Mouse (Mus musculus): ENCODE results near the gene Ube2d3. TPM values are rescaled to one million over a fixed set of nuclear protein-coding genes. Genes with fewer than 3 reads are reported as not detected.
"Not testable (repeated sequence)": the region's sequence is repeated elsewhere in the genome, so short reads cannot be mapped to it uniquely, and the experiment has no call there.

The Ube2d3 gene
- total RNA-seq, 2 experiments from 2014 or later: 239 to 248 TPM

DNA sequence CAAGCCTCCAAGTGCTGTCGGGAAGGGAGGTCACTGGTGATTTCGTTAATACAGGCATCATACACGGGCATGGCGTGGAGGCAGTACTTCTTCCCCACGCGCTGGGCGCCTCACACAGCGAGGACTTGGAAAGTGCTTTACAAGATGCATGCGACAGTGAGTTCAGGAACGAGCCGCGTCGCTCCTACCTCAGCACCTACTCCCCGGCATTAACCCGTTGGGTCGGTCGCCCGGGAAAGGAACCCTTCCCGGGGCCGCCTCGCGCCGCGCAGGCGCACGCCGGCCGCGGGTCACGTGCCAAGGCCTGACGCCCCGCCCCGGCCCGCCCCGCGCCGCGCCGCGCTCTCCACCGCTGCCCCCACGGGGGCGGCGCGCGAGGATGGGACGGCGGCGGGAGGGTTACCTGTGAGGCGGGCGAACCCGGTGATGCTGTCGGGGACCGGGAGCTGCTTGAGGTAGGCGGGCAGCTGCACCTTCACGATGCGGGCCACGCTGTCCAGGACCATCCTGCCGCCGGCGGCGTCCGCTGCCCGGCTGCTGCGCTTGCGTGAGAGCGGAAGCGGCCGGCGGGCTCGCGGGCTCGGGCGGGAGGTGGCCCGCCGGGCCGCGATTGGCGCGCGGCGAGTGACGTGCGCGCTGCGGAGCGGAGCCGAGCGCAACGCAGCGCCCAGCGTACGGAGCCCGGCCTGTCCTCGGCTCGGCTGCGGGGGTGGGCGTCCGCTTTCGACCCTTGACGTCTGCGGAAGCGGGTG, 14.9 kb upstream of the Ube2d3 start:
- DNase-seq (ENCODE audit: low spot score in 2 of 2): peak; percentile 77 to 82
- intact Hi-C loops (cut with DNase I): loop anchor here (1.0 kb wide), 1 partner anchor 15 kb away; the partner anchor contains the start of gene Ube2d3

DNA sequence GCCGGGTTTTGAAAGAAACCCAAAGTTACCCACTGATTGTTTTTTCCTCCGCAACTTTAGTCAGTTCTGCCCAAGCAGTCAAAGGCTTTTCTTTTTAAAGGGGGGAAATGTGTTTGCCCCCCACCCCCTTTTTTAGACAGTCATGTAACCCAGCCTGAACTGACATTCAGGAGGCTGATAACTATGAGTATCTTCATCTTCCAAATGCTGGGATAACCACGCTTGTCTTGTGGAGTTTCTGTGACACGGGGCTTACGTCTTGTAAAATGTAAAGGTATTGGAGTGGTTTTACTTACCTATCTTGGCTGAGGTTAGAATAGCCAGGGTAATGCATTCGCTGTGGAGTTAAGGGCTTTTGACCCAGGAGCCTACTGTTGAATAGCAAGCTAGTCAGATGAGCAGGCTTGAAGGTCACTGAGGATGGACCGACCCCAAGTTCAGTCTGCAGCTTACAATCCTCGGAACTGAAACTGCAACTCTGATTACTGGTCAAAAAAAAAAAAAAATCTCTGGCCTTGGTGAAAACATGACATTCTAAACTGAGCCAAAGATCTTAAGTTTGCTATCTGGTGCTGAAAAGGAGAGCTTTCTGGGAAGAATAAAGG, 14.2 kb upstream of the Ube2d3 start, which contains the start of gene Cisd2:
Gene Cisd2, minus strand, starts transcription at position 318 of the 605 bp plus-strand sequence.
- intact Hi-C loops (cut with DNase I): loop anchor here (1.0 kb wide), 1 partner anchor 15 kb away; the partner anchor contains the start of gene Ube2d3
- no peak for DNase-seq (ENCODE audit: low spot score in 2 of 2)

GRCm38 (mm10) chr3:135436901-135437616, 890 bp upstream of the Ube2d3 start:
- intact Hi-C loops (cut with DNase I): loop anchor here (10.0 kb wide), 1 partner anchor 278 kb away; no protein-coding TSS in a partner anchor
- DNase-seq (ENCODE audit: low spot score in 2 of 2): no peak

DNA sequence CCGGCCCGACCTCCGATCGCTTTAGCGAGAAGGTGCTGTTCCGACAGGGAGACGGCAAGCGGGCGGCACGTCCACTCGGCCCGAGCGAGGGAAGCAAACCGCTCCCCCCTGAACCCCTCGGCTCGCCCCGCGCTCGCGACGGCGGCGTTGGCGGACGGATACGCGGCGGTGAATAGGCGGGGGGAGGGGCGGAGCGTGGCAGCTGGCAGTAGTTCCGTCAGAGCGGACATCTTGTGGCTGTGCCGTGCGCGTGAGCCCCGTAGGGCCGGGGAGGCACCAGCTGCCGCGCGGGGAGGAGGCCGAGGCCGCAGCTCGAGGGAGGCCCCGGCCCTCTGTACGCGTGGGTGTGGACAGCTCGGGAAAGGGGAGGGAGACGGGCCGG, 573 bp downstream of the Ube2d3 start:
- DNase-seq (ENCODE audit: low spot score in 2 of 2): peak; percentile 95 to 96
- intact Hi-C loops (cut with DNase I): loop anchor here (1.0 to 10.0 kb wide), 2 partner anchors 15 to 276 kb away; partner anchors contain the start of gene Cisd2

DNA sequence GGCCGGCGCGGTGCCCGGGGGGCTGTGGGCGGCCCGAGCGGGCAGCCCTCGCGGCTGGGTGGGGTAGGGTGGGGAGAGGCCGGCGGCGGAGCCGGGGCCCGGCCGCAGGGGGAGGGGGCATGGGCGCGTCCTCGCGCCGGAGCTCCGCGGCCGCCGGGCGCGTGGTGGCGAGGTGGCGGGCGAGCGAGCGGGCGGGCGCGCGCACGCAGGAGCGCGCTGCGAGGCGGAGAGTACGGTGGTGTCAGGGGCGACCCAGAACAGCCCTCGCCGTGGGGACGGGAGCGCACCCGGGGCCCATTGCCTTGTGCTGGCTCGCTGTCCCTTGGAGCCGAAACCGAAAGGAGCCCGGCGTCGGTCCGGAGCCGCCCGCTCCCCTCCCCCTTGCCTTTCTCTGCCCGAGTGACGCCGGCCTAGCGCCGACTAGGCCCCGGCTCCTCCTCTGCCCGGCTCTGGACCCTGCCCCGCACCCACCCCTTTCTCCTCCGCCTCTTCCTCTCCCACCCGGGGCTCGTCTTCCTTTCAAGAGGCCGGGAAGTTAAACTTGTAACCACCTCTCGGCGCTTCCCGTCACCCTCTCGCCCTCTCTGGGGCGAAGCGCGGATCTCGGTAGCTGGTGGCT, 1.1 kb downstream of the Ube2d3 start:
- DNase-seq (ENCODE audit: low spot score in 2 of 2): peak; percentile 69 to 75
- intact Hi-C loops (cut with DNase I): loop anchor here (1.0 to 10.0 kb wide), 2 partner anchors 16 to 276 kb away; partner anchors contain the start of gene Cisd2

GRCm38 (mm10) chr3:135439651-135440050, 1.7 kb downstream of the Ube2d3 start:
- intact Hi-C loops (cut with DNase I): loop anchor here (10.0 kb wide), 1 partner anchor 275 kb away; no protein-coding TSS in a partner anchor
- DNase-seq (ENCODE audit: low spot score in 2 of 2): no peak

GRCm38 (mm10) chr3:135440221-135440620, 2.3 kb downstream of the Ube2d3 start:
- peak; percentile 33 to 74 for DNase-seq (ENCODE audit: low spot score in 2 of 2)
- intact Hi-C loops (cut with DNase I): no loop called here

GRCm38 (mm10) chr3:135440621-135441020, 2.7 kb downstream of the Ube2d3 start:
- no peak for DNase-seq (ENCODE audit: low spot score in 2 of 2)
- intact Hi-C loops (cut with DNase I): no loop called here

DNA sequence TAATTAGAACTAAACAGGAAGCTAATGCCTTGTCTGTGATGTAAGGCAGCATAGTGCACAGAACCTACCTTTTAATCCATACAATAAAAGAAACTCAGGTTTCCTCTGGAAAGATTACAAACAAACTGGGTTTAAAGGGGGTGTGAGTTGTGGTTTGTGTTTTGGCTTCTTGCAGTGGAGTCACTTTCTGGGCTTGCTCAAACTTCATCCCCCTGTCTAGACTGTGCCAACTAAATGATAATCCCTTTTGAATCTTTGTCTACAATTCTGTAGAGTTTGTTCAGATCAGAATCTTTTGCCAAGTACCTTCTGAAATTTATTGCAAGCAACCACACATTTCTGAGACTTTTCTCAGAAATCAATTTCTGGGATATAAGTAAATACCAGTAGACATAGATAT, 7.0 kb downstream of the Ube2d3 start:
- intact Hi-C loops (cut with DNase I): no loop called here
- DNase-seq (ENCODE audit: low spot score in 2 of 2): no peak

DNA sequence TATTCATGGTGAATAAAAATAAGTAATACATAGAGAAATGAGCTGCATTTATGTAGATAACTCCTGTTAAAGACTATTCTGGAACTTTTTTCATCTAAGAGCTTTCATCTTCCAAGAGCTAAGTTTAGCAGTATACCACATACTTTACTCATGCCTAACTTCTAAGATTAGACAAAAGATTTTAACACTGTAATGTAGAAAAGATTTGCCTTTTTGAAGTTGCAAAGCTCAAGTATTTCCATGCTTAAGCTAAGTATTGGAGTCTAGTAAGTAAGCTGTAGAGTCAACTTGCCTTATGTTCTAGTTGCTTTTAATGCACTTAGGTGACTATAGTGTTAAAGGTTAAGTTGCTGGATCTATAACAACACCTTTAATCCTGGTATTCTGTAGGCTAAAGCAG, 21.0 kb downstream of the Ube2d3 start:
- DNase-seq (ENCODE audit: low spot score in 2 of 2): no peak
- intact Hi-C loops (cut with DNase I): no loop called here

DNA sequence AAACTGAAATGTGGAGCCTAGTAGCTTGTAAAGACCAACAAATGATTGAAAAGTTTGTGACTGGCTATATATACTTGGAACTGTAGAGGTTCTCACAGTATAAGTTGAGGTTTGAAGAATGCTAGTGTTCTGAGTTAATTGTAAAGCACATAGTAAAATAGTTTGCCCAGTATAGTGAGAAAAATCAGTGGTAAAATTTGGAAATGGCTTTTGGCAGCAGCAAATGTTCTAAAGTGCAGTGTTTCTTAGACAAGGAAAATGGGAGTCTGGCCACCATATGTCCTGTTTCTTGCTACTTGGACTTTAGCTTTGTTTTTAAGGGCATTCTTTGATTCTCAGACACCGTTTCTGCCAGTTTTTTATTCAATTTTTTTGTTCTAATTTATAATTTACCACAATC, 30.5 kb downstream of the Ube2d3 start:
- DNase-seq (ENCODE audit: low spot score in 2 of 2): no peak
- intact Hi-C loops (cut with DNase I): no loop called here

DNA sequence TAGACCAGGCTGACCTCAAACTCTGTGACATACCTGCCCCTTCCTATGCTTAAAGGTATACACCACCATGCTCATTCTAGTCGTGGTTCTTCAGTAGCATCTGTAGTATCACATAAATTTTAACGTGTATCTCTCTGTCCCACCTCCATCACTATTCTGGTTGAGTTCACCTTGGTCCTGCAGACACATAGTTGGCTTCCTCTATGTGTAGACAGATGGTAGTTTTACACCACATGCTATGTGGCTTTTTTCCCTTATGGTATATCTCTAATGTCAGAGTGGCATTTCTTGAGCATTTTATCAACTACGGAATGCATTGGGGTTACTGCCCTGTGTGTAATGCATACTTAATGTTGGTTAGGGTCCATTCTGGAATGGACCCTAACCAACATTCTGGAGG, 31.2 kb downstream of the Ube2d3 start:
- intact Hi-C loops (cut with DNase I): no loop called here

GRCm38 (mm10) chr3:135469974-135470373, 32.0 kb downstream of the Ube2d3 start:
- DNase-seq (ENCODE audit: low spot score in 2 of 2): peak; percentile 68 to 72
- intact Hi-C loops (cut with DNase I): no loop called here

More for the DNA sequence above, 31.2 kb downstream of the Ube2d3 start:
- DNase-seq (ENCODE audit: low spot score in 2 of 2): no peak

DNA sequence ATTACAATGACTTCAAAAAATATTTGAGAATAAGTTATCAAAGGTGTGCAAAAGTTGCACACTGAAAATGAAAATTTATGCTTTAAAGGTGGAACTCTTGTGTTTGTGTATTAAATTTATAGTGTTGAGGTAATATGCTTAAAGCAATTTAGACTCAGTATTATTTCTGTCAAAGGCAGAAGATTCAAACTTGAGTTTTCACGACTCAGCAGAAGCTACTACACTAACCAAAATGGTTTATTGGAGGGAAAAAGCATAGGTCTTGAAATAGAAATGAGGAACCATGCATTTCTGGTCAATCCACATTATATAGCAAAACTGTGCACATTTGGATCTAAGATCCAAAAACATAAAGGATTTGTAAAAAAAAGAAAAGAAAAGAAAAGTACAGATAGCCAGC, 32.9 kb downstream of the Ube2d3 start:
- no peak for DNase-seq (ENCODE audit: low spot score in 2 of 2)
- intact Hi-C loops (cut with DNase I): no loop called here

DNA sequence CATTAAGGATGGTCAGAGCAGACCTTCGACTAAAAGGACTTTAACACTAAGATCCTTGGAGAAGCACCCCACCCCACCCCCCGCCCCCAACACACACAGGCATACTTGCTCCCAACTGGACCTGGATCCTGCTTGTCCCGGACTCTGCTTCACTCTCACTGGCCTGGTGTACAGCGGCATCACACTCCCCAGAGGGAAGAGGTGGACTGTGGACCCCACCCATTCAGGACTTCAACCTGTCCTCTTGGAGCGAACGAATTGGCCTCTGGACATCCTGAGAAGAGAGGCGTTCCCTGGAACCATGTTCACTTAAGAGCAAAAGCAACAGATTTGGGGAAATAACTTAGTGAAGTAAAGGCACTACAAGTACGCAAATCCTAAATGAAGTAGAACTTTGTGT, 37.1 kb downstream of the Ube2d3 start:
- no peak for DNase-seq (ENCODE audit: low spot score in 2 of 2)
- intact Hi-C loops (cut with DNase I): no loop called here

DNA sequence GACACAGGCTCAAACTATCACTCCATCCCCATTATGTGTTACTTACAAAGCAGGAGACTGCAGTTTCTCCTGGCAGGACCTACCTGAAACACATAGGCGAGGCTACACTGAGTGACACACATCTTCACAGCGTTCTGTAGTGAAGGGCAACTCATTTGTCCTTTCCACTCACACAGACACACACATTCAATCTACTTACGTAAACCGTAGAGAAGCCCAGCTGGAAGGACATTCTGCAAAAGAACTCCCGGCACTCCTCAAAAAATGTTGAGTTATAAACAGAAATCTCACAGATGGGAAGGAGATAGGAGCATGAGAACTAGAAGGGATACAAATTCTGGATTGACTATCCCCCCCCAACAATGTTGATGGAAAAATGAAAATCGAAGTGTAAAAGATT, 38.3 kb downstream of the Ube2d3 start:
- peak; percentile 25 to 46 for DNase-seq (ENCODE audit: low spot score in 2 of 2)
- intact Hi-C loops (cut with DNase I): no loop called here

GRCm38 (mm10) chr3:135476977-135477376, 39.0 kb downstream of the Ube2d3 start:
- intact Hi-C loops (cut with DNase I): no loop called here
- DNase-seq (ENCODE audit: low spot score in 2 of 2): no peak

GRCm38 (mm10) chr3:135479090-135479489, 41.1 kb downstream of the Ube2d3 start:
- DNase-seq (ENCODE audit: low spot score in 2 of 2); intact Hi-C loops (cut with DNase I): not testable (repeated sequence)

DNA sequence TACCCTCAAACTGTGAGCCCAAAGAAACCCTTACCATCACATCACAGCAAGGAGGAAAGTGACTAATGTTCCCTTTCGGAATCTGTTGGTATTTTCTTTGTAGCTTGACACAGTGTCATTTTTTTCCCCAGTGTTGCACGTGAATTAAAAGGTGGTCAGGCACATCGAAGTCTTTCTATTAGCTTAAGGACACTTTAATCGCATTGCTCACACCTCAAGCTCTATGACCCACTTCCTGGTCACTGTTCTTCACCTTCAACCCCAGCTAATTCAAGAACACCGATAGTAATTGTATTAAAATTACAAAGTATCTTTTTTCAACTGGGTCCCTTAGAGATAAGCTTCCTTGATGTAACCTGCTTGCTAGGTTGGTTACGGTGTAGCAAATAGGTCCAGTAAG, 42.8 kb downstream of the Ube2d3 start:
- intact Hi-C loops (cut with DNase I): no loop called here
- no peak for DNase-seq (ENCODE audit: low spot score in 2 of 2)

DNA sequence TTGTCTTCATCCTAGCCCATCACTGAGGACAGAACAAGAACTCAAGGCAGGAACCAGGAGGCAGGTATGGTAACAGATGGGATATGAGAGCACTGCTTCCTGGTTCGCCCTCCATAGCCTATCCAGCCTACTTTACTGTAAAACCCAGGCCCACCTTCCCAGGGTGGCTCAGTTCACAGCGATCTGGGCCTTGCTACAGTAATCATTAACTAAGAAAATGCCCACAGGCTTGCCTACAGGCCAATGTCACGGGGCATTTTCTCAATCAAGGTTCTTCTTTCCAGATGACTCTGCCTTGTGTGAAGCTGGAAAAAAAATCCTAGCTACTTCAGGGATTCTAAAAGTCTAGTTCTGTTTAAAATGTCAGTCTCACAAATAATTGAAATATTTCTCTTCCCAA, 43.7 kb downstream of the Ube2d3 start:
- no peak for DNase-seq (ENCODE audit: low spot score in 2 of 2)
- intact Hi-C loops (cut with DNase I): no loop called here

Measured in left cerebral cortex, postnatal 14 days (tissue).